Mouse (Mus musculus): ENCODE measurements around the gene Pax1. TPM values are rescaled to one million over a fixed set of nuclear protein-coding genes. Genes with fewer than 3 reads are reported as not detected.

Gene Pax1
- 0.37 and 0.55 TPM in 2 replicates for polyA plus RNA-seq (2014; fragmentation: Nextera tagmentation; extraction: Ambion mirVana)

GRCm38 (mm10) chr2:147361581-147361980, at the start of gene Pax1:
Gene Pax1 (plus strand): TSS chr2:147361925.
- Histone ChIP-seq H3K4me1 (ENCODE audit: control insufficient read depth, insufficient read depth, low read length) (peaks cover 6% of the 10 kb centered on the region; the same call in 1 of the 2 replicates), H3K27ac (ENCODE audit: low read depth, low read length) (no peak within 1 kb of the TSS), H3K27me3 (ENCODE audit: control insufficient read depth, insufficient read depth, low read length) (peaks cover 90% of the 10 kb centered on the region), H3K4me2 (peak within 1 kb of the TSS; percentile 17; the same call in 1 of the 2 replicates), H3K4me3 (ENCODE audit: low read depth, low read length) (no peak within 1 kb of the TSS), H3K9me3 (replicated peaks; ENCODE audit: control insufficient read depth, low read length) (no peaks in the 10 kb centered on the region), H3K9ac (ENCODE audit: low read depth, low read length) (no peak within 1 kb of the TSS), H3K36me3 (ENCODE audit: control insufficient read depth, insufficient read depth, low read length) (no peaks in the 10 kb centered on the region)
- 1% methylated on average over 18 of the region's 18 CpGs for WGBS (ENCODE audit: insufficient replicate concordance)
- ATAC-seq (replicated peaks; ENCODE audit: insufficient number of reproducible peaks, low FRiP score, low TSS enrichment): no peak

- 15% methylated on average over 9 of the region's 9 CpGs for WGBS (ENCODE audit: insufficient replicate concordance)
- H3K36me3 ChIP-seq (ENCODE audit: control insufficient read depth, insufficient read depth, low read length): no peaks in the 10 kb centered on the region
- no peak for ATAC-seq (replicated peaks; ENCODE audit: insufficient number of reproducible peaks, low FRiP score, low TSS enrichment)
These were observed 40.7 kb upstream of the Pax1 start for GRCm38 (mm10) chr2:147321036-147321435.

GRCm38 (mm10) chr2:147325178-147325577, 36.5 kb upstream of the Pax1 start:
- H3K4me3 ChIP-seq (ENCODE audit: low read depth, low read length): no peak overlapping the region
- H3K4me1 ChIP-seq (ENCODE audit: control insufficient read depth, insufficient read depth, low read length): no peaks in the 10 kb centered on the region
- H3K27me3 ChIP-seq (ENCODE audit: control insufficient read depth, insufficient read depth, low read length): peaks cover 2% of the 10 kb centered on the region; the same call in 1 of the 2 replicates
- 84% methylated on average over 2 of the region's 2 CpGs for WGBS (ENCODE audit: insufficient replicate concordance)
- no peak overlapping the region for H3K27ac ChIP-seq (ENCODE audit: low read depth, low read length)
- no peaks in the 10 kb centered on the region for H3K9me3 ChIP-seq (replicated peaks; ENCODE audit: control insufficient read depth, low read length)
- no peak overlapping the region for H3K4me2 ChIP-seq
- H3K9ac ChIP-seq (ENCODE audit: low read depth, low read length): no peak overlapping the region
- no peak for ATAC-seq (replicated peaks; ENCODE audit: insufficient number of reproducible peaks, low FRiP score, low TSS enrichment)
- no peaks in the 10 kb centered on the region for H3K36me3 ChIP-seq (ENCODE audit: control insufficient read depth, insufficient read depth, low read length)

More at GRCm38 (mm10) chr2:147321036-147321435, 40.7 kb upstream of the Pax1 start:
- no peak overlapping the region for H3K4me2 ChIP-seq
- H3K9ac ChIP-seq (ENCODE audit: low read depth, low read length): no peak overlapping the region
- H3K4me1 ChIP-seq (ENCODE audit: control insufficient read depth, insufficient read depth, low read length): no peaks in the 10 kb centered on the region
- no peak overlapping the region for H3K27ac ChIP-seq (ENCODE audit: low read depth, low read length)
- H3K4me3 ChIP-seq (ENCODE audit: low read depth, low read length): no peak overlapping the region
- peaks cover 2% of the 10 kb centered on the region; the same call in 1 of the 2 replicates for H3K27me3 ChIP-seq (ENCODE audit: control insufficient read depth, insufficient read depth, low read length)
- H3K9me3 ChIP-seq (replicated peaks; ENCODE audit: control insufficient read depth, low read length): no peaks in the 10 kb centered on the region

DNA sequence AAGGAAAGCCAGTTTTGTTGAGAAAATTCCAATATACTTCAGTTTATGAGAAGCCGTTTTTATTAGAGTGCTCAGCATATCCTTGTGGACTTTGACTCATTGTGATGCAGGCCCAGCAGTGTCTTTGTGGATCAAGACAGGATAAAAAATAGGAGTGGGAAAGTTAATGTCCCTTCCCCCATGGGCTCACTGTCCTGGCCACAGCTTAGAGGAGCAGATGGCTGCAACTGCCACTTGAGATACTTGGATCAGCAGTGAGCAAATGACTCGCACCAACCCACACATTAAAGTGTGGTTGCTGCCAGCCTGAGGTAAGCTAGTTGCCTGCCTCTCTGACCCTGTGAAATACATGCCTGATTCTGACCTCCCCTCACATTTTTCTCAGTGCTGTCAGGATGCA, 29.0 kb upstream of the Pax1 start:
- no peak for ATAC-seq (replicated peaks; ENCODE audit: insufficient number of reproducible peaks, low FRiP score, low TSS enrichment)
- 68% methylated on average over 2 of the region's 2 CpGs for WGBS (ENCODE audit: insufficient replicate concordance)

GRCm38 (mm10) chr2:147338729-147339128, 23.0 kb upstream of the Pax1 start:
- H3K27ac ChIP-seq (ENCODE audit: low read depth, low read length): no peak overlapping the region
- H3K4me2 ChIP-seq: no peak overlapping the region
- no peak for ATAC-seq (replicated peaks; ENCODE audit: insufficient number of reproducible peaks, low FRiP score, low TSS enrichment)
- no peaks in the 10 kb centered on the region for H3K4me1 ChIP-seq (ENCODE audit: control insufficient read depth, insufficient read depth, low read length)
- H3K27me3 ChIP-seq (ENCODE audit: control insufficient read depth, insufficient read depth, low read length): no peaks in the 10 kb centered on the region
- WGBS (ENCODE audit: insufficient replicate concordance): 58% methylated on average over 15 of the region's 15 CpGs
- H3K9ac ChIP-seq (ENCODE audit: low read depth, low read length): no peak overlapping the region
- no peaks in the 10 kb centered on the region for H3K9me3 ChIP-seq (replicated peaks; ENCODE audit: control insufficient read depth, low read length)
- no peak overlapping the region for H3K4me3 ChIP-seq (ENCODE audit: low read depth, low read length)
- H3K36me3 ChIP-seq (ENCODE audit: control insufficient read depth, insufficient read depth, low read length): no peaks in the 10 kb centered on the region

More for the DNA sequence above, 29.0 kb upstream of the Pax1 start:
- no peak overlapping the region for H3K27ac ChIP-seq (ENCODE audit: low read depth, low read length)
- no peak overlapping the region for H3K9ac ChIP-seq (ENCODE audit: low read depth, low read length)
- H3K36me3 ChIP-seq (ENCODE audit: control insufficient read depth, insufficient read depth, low read length): no peaks in the 10 kb centered on the region
- H3K27me3 ChIP-seq (ENCODE audit: control insufficient read depth, insufficient read depth, low read length): no peaks in the 10 kb centered on the region
- H3K4me2 ChIP-seq: no peak overlapping the region
- H3K9me3 ChIP-seq (replicated peaks; ENCODE audit: control insufficient read depth, low read length): no peaks in the 10 kb centered on the region
- H3K4me3 ChIP-seq (ENCODE audit: low read depth, low read length): no peak overlapping the region
- no peaks in the 10 kb centered on the region for H3K4me1 ChIP-seq (ENCODE audit: control insufficient read depth, insufficient read depth, low read length)

DNA sequence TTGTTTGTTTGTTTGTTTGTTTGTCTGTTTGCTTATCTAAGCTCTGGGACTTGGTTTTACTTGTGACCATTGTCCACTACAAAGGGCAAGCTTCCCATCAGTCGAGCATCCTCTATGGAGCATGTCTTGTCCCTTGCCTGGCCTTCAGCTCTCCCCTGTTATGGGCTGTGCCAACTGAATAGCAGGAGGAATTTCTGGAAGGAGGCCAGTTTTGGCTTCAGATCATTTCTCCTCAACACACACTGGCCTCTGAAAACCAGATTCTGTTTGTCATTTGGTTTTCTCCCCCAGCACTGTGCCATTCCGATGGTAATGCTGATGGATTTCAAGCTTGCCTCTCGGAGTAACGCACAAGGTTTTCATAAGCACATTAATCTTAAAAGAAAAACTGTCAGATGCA, 21.9 kb upstream of the Pax1 start:
- Histone ChIP-seq H3K4me3 (ENCODE audit: low read depth, low read length) (no peak overlapping the region), H3K27me3 (ENCODE audit: control insufficient read depth, insufficient read depth, low read length) (no peaks in the 10 kb centered on the region), H3K36me3 (ENCODE audit: control insufficient read depth, insufficient read depth, low read length) (no peaks in the 10 kb centered on the region), H3K4me1 (ENCODE audit: control insufficient read depth, insufficient read depth, low read length) (no peaks in the 10 kb centered on the region), H3K27ac (ENCODE audit: low read depth, low read length) (no peak overlapping the region), H3K9me3 (replicated peaks; ENCODE audit: control insufficient read depth, low read length) (no peaks in the 10 kb centered on the region), H3K9ac (ENCODE audit: low read depth, low read length) (no peak overlapping the region), H3K4me2 (no peak overlapping the region)
- WGBS (ENCODE audit: insufficient replicate concordance): 75% methylated on average over 4 of the region's 4 CpGs
- no peak for ATAC-seq (replicated peaks; ENCODE audit: insufficient number of reproducible peaks, low FRiP score, low TSS enrichment)

GRCm38 (mm10) chr2:147342198-147342597, 19.5 kb upstream of the Pax1 start:
- Histone ChIP-seq H3K4me2 (no peak overlapping the region), H3K9ac (ENCODE audit: low read depth, low read length) (no peak overlapping the region), H3K4me1 (ENCODE audit: control insufficient read depth, insufficient read depth, low read length) (no peaks in the 10 kb centered on the region), H3K4me3 (ENCODE audit: low read depth, low read length) (no peak overlapping the region), H3K36me3 (ENCODE audit: control insufficient read depth, insufficient read depth, low read length) (no peaks in the 10 kb centered on the region), H3K9me3 (replicated peaks; ENCODE audit: control insufficient read depth, low read length) (no peaks in the 10 kb centered on the region), H3K27ac (ENCODE audit: low read depth, low read length) (no peak overlapping the region), H3K27me3 (ENCODE audit: control insufficient read depth, insufficient read depth, low read length) (no peaks in the 10 kb centered on the region)
- WGBS (ENCODE audit: insufficient replicate concordance): 10% methylated on average over 2 of the region's 2 CpGs
- ATAC-seq (replicated peaks; ENCODE audit: insufficient number of reproducible peaks, low FRiP score, low TSS enrichment): no peak

GRCm38 (mm10) chr2:147359716-147360115, 2.0 kb upstream of the Pax1 start:
- ATAC-seq (replicated peaks; ENCODE audit: insufficient number of reproducible peaks, low FRiP score, low TSS enrichment): no peak
- WGBS (ENCODE audit: insufficient replicate concordance): 5% methylated on average over 4 of the region's 4 CpGs
- no peaks in the 10 kb centered on the region for H3K9me3 ChIP-seq (replicated peaks; ENCODE audit: control insufficient read depth, low read length)
- no peak overlapping the region for H3K9ac ChIP-seq (ENCODE audit: low read depth, low read length)
- peaks cover 82% of the 10 kb centered on the region for H3K27me3 ChIP-seq (ENCODE audit: control insufficient read depth, insufficient read depth, low read length)
- no peak overlapping the region for H3K4me2 ChIP-seq
- H3K36me3 ChIP-seq (ENCODE audit: control insufficient read depth, insufficient read depth, low read length): no peaks in the 10 kb centered on the region
- no peak overlapping the region for H3K4me3 ChIP-seq (ENCODE audit: low read depth, low read length)
- no peak overlapping the region for H3K27ac ChIP-seq (ENCODE audit: low read depth, low read length)
- H3K4me1 ChIP-seq (ENCODE audit: control insufficient read depth, insufficient read depth, low read length): no peaks in the 10 kb centered on the region

- H3K4me3 ChIP-seq (ENCODE audit: low read depth, low read length): no peak overlapping the region
- no peaks in the 10 kb centered on the region for H3K36me3 ChIP-seq (ENCODE audit: control insufficient read depth, insufficient read depth, low read length)
- no peak overlapping the region for H3K4me2 ChIP-seq
- ATAC-seq (replicated peaks; ENCODE audit: insufficient number of reproducible peaks, low FRiP score, low TSS enrichment): no peak
- peaks cover 3% of the 10 kb centered on the region; the same call in 1 of the 2 replicates for H3K4me1 ChIP-seq (ENCODE audit: control insufficient read depth, insufficient read depth, low read length)
- WGBS (ENCODE audit: insufficient replicate concordance): 3% methylated on average over 7 of the region's 7 CpGs
- no peak overlapping the region for H3K9ac ChIP-seq (ENCODE audit: low read depth, low read length)
- no peak overlapping the region for H3K27ac ChIP-seq (ENCODE audit: low read depth, low read length)
- peaks cover 88% of the 10 kb centered on the region for H3K27me3 ChIP-seq (ENCODE audit: control insufficient read depth, insufficient read depth, low read length)
- H3K9me3 ChIP-seq (replicated peaks; ENCODE audit: control insufficient read depth, low read length): no peaks in the 10 kb centered on the region
These were observed 1.3 kb upstream of the Pax1 start for GRCm38 (mm10) chr2:147360401-147360800.

All from heart, embryonic 11.5 days (tissue).